Mouse (Mus musculus): Measurements from ENCODE around the gene Npas3. TPM values are rescaled to one million over a fixed set of nuclear protein-coding genes. Genes with fewer than 3 reads are reported as not detected.
A peak's percentile ranks its signal among the peaks of the same experiment; 100 is the strongest.

Npas3 gene
- total RNA-seq, 1 experiment from 2014 or later = not detected

GRCm38 (mm10) chr12:53292508-53293300 lies 44.2 kb downstream of the Npas3 start:
- no peak for ATAC-seq (replicated peaks; ENCODE audit: low read depth, poor library complexity, severe bottlenecking)

DNA sequence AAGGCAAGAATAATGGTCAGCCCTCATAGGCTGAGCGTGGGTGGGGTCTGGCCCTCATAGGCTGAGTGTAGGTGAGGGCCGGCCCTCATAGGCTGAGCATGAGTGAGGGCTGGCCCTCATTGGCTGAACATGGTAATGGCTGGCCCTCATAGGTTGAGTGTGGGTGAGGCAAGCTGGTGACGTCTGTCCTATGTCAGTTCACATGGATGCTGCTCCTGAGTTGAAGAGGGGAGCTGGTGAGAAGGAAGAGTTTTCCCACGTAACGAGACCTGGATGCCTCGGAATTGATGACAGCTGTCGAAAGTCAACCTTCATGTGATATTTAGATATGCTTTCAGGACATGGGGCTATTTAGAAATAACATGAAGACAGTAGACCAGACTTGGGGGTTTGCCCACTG lies 45.5 kb downstream of the Npas3 start:
- ATAC-seq (replicated peaks; ENCODE audit: low read depth, poor library complexity, severe bottlenecking) = no peak

DNA sequence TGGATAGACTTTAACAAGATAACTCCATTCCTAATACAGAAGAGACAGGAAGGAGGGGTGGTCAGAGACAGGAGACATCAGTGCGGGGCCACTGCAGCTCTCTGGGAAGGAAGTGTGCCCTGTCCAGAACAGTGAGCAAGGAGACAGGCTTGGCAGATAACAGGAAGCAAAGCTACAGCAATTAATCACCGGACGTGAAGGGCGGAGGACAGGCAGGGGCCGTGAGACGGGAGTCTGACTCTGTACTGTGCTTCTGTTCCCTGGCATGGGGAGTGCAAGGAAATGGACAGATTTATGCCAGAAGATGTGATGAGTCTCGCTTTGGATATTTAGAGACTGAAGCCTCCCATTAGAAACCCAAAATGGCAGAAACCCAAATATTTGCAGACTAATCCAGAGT lies 47.3 kb downstream of the Npas3 start:
- peak; percentile 68 for ATAC-seq (replicated peaks; ENCODE audit: low read depth, poor library complexity, severe bottlenecking)

DNA sequence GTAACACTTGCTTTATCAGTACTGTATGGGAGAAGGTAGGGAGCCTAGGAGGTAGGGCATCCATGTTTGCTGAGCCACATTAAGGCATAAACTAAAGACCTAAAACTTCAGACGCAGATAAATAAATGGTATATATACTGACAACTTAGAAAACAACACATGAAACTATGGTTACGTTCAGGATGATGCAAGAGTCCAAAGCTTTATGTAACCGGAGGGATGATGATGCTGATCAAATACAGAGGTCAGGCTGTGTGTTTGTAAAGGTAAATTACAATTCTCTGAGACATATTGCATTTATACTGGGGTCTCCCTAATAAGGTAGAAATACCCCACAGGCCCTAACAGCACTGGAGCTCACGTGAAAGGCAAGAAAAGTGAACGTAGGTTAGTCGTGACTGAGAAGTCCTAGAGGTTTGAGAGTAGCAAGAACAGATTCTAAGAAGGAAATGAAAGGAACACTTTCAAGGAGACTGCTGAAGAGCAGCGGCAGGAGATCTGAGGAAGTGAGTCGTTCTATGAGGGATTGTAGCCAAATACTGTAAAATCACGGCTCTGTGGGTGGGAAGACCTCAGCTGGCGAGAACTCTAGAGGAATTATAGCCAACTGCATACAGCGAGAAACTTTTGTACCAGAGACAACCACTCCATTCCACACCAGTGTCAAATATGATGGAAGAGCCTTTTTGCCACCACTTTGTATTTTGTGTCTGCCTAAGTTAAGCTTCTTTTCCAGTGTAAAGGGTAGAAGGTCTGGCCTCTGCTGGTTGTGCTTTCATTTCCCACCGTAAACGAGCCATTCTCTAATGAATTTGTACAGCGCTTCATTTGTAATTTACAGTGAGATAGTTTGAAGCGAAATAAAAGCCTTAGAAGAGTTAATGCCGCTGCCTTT lies 49.7 kb downstream of the Npas3 start:
- no peak for ATAC-seq (replicated peaks; ENCODE audit: low read depth, poor library complexity, severe bottlenecking)

DNA sequence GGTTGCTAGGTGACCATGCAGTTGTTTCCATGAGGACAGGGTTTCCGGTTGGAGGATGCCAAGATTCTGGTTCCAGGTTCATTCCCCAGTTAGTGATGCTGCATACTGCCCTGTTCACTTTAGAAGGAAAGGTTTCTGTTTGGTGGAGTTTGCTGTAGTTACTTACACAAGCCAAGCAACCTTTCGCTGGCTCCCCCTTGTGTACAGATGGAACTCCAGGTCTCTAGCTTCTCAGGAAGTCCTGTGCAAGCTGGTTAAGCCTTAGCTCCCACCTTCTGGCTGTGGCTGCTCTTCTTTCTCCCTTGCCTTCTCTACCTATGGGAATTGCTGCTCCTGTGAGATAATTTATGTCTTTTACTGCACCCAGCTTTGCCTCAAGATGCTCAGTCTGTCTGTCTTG lies 52.5 kb downstream of the Npas3 start:
- ATAC-seq (replicated peaks; ENCODE audit: low read depth, poor library complexity, severe bottlenecking) = peak; percentile 54

DNA sequence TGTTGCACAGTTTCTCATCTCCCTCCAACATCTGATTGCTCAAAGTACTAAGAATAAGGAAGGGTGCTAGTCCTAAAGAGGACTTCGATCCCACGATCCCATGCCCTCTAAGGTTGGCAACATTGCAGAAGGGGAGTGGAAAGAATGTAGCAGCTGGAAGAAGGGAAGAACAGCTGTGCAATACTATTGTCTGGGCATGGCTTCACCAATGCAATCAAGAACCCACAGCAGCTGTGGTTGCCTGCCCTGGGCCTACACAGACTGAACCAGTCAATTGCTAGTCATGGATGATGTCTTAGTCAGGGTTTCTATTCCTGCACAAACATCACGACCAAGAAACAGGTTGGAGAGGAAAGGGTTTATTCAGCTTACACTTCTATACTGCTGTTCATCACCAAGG lies 53.7 kb downstream of the Npas3 start:
- no peak for ATAC-seq (replicated peaks; ENCODE audit: low read depth, poor library complexity, severe bottlenecking)

GRCm38 (mm10) chr12:53316715-53317114 lies 68.2 kb downstream of the Npas3 start:
- no peak for ATAC-seq (replicated peaks; ENCODE audit: low read depth, poor library complexity, severe bottlenecking)

GRCm38 (mm10) chr12:53317801-53318200 lies 69.3 kb downstream of the Npas3 start:
- no peak for ATAC-seq (replicated peaks; ENCODE audit: low read depth, poor library complexity, severe bottlenecking)

DNA sequence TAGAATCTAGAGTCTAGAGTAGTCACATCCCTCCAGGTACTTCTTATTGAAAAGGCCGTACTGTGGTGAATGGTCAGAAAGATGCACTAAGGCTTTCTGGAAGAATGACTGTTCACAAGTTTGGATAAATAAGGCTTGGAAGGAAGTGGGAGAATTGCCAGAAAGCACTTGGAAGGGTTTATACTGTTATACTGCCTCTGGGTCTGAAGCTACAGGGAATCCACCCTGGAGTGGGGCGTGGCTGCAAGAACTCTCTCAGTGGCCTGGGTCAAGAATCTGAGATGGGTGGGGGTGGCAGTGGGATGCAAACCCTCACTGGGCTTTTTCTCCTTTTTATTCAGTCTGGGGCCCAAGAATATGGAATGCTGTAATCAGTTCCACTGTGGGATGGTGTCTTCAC lies 72.0 kb downstream of the Npas3 start:
- no peak for ATAC-seq (replicated peaks; ENCODE audit: low read depth, poor library complexity, severe bottlenecking)

DNA sequence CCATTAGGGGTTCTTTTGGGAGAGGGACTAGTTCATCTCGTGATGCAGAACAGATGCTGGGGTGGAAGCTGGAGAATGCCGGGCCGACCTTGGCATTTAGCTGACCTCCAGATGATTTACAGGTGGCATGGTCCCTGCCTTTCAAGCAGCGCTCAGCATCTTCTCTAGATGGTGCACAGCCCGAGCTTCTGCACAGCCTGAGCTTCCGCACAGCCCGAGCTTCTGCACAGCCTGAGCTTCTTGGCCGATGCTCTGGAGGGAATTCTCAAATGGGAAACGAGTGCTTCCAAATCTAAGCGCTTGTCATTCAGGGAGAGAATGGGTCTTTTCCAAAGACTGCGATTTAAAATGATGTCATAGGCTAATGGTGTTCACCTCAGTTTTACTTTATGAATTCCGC lies 72.5 kb downstream of the Npas3 start:
- ATAC-seq (replicated peaks; ENCODE audit: low read depth, poor library complexity, severe bottlenecking) = no peak

- ATAC-seq (replicated peaks; ENCODE audit: low read depth, poor library complexity, severe bottlenecking) = no peak
These were observed 73.5 kb downstream of the Npas3 start for GRCm38 (mm10) chr12:53321944-53322343.

GRCm38 (mm10) chr12:53327653-53328188 lies 79.2 kb downstream of the Npas3 start:
- ATAC-seq (replicated peaks; ENCODE audit: low read depth, poor library complexity, severe bottlenecking) = no peak

GRCm38 (mm10) chr12:53328257-53328736 lies 79.8 kb downstream of the Npas3 start:
- ATAC-seq (replicated peaks; ENCODE audit: low read depth, poor library complexity, severe bottlenecking) = no peak

DNA sequence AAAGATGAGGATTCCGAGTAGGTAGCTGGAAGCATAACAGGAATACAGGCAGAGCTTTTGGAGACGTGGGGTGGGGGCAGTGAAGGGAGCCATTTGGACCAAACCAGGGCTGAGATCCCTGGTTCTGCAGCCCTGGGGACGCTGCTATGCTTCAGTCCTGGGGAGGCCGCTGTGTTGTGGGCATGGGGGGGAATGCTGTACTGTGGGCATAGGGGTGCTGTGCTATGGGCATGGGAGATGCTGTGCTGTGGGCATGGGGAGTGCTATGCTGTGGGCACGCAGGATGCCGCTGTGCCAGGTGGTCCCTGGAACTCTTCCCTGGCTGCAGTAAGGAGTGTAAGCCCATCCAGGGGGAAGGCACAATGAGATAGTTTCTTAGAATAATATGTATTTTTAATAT lies 81.7 kb downstream of the Npas3 start:
- no peak for ATAC-seq (replicated peaks; ENCODE audit: low read depth, poor library complexity, severe bottlenecking)

DNA sequence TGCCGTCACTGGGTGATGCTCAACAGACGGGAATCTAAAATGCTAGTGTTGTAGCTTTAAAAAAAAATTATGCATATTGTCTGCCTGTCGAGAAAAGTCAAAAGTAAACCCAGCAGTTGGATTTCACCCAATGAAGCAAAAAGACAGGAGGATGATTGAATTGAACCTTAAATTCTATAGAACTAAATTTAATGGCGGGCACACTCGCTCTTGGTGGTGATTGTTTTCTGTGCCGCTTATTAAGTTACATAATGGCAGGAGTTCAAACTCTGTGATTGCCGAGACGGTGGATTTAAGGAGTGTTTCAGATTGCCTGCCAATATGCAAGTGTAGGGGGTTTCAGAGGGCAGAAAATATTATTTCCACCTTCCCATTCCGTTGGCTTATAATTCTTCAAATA lies 82.9 kb downstream of the Npas3 start:
- ATAC-seq (replicated peaks; ENCODE audit: low read depth, poor library complexity, severe bottlenecking) = no peak

- ATAC-seq (replicated peaks; ENCODE audit: low read depth, poor library complexity, severe bottlenecking) = no peak
These were observed 83.3 kb downstream of the Npas3 start for GRCm38 (mm10) chr12:53331800-53332199.

DNA sequence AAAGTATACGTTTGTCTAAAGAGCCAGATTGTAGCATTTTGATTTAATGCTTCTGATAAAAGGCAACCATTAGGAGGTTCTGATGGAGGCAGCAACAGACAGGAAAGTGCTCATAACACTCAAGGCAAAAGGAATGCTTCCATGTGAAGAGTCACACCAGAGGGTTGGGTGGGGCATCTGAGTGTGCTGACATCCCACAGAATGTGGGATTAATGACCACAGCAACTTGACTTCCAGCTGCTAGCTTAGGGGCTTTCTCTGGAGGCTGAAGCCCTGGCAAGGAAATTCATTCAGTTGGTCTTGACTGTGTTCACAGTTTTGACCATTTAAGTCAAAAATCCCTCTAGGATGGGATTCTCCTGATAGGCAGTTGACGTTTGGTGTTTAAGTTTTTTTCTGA lies 84.8 kb downstream of the Npas3 start:
- no peak for ATAC-seq (replicated peaks; ENCODE audit: low read depth, poor library complexity, severe bottlenecking)

GRCm38 (mm10) chr12:53338349-53338948 lies 90.0 kb downstream of the Npas3 start:
- no peak for ATAC-seq (replicated peaks; ENCODE audit: low read depth, poor library complexity, severe bottlenecking)

DNA sequence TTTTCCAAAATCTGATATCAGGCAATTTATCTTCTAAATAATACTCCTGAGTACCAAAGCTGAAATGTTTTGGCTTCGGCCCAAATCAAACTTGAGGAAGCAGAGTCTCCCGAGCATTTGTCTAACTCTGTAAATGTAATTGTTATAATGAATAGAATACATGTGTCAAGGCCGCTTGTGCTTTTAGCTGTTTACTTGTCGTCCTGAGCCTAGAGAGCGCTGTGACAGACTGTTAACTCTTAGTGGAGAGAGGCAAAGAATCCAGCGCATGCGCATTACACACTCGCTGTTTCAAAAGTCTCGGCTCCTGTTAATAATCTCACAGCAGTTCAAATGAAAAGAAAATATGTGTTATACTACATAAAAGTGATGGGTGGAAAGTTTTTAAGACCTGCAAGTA lies 94.3 kb downstream of the Npas3 start:
- no peak for ATAC-seq (replicated peaks; ENCODE audit: low read depth, poor library complexity, severe bottlenecking)

DNA sequence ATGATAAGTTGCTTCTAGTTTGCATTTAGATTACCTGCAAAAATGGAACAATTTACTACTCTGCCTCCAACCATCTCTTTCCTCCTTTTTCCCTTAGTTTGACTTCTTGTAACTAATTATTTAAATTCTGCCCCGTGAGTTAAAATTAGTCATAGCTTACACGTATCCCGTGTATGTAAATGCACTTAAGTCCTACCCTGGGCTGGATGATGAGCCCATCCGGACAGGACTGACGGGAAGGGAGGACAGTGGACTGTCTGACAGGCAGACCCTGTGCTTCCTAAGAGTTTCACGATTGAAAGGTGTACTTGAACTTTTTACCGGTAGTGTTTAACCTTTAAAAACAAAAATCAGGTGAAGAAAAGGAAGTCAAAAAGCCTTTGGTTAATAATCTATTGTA lies 103.4 kb downstream of the Npas3 start:
- ATAC-seq (replicated peaks; ENCODE audit: low read depth, poor library complexity, severe bottlenecking) = no peak

GRCm38 (mm10) chr12:53365751-53366150 lies 117.3 kb downstream of the Npas3 start:
- no peak for ATAC-seq (replicated peaks; ENCODE audit: low read depth, poor library complexity, severe bottlenecking)
